Mouse (Mus musculus) heart, adult 2 months (tissue): Measurements from ENCODE around the gene Zfp14.

Experiments
- CTCF ChIP-seq: fragments of 200-600 bp; IDR thresholded peaks from 2 replicates; pipeline ENCODE4 v1.8.1; 2022; ENCODE audit warnings: antibody characterized with exemption, mild to moderate bottlenecking, moderate library complexity
- EP300 ChIP-seq: fragments of 200-500 bp; IDR thresholded peaks from 2 replicates; pipeline ENCODE4 v1.6.1; 2011; ENCODE audit warnings: low read depth, low read length, control low read depth; ENCODE audit not compliant: insufficient read depth

GRCm38 (mm10) chr7:30072146-30073028, 21.2 kb upstream of the Zfp14 start, which contains the start of gene Zfp82:
- no peak for TF ChIP-seq EP300
- no peak for TF ChIP-seq CTCF
